Mouse (Mus musculus): ENCODE results near the gene Srgap3. TPM values are rescaled to one million over a fixed set of nuclear protein-coding genes. Genes with fewer than 3 reads are reported as not detected.
"Not testable (repeated sequence)": the region's sequence is repeated elsewhere in the genome, so short reads cannot be mapped to it uniquely, and the experiment has no call there.

The Srgap3 gene
- polyA plus RNA-seq, 1 experiment from 2014 or later: 0.35 TPM

- H3K27ac ChIP-seq (ENCODE audit: low read length): no peak overlapping the region
- no peaks in the 10 kb centered on the region for H3K9me3 ChIP-seq (ENCODE audit: low read length)
- H3K4me1 ChIP-seq (ENCODE audit: insufficient read depth, low read depth, low read length): no peaks in the 10 kb centered on the region
- peak overlapping the region; percentile 42 for H3K4me2 ChIP-seq (replicated peaks; ENCODE audit: low read depth, low read length)
- H3K9ac ChIP-seq (replicated peaks; ENCODE audit: low read depth): no peak overlapping the region
- 2% methylated on average over 17 of the region's 17 CpGs for WGBS
- ATAC-seq (peak; percentile 92), DNase-seq (ENCODE audit: low spot score) (peak; percentile 92)
- no peaks in the 10 kb centered on the region for H3K27me3 ChIP-seq (replicated peaks; ENCODE audit: insufficient read depth, low read length)
- peak overlapping the region; percentile 10; the same call in 1 of the 2 replicates for H3K4me3 ChIP-seq (ENCODE audit: low read depth, low read length)
- H3K36me3 ChIP-seq (ENCODE audit: insufficient read depth, low read length): no peaks in the 10 kb centered on the region
- peak; percentile 52; the same call in 1 of the 2 replicates for TF ChIP-seq EP300 (IDR thresholded peaks at IDR 0.05)
- TF ChIP-seq CTCF (IDR thresholded peaks at IDR 0.05): no peak
Measured at GRCm38 (mm10) chr6:112728760-112729422, 218.2 kb downstream of the Srgap3 start.

- Histone ChIP-seq H3K27ac (ENCODE audit: low read length) (no peak overlapping the region), H3K4me3 (ENCODE audit: low read depth, low read length) (no peak overlapping the region), H3K36me3 (ENCODE audit: insufficient read depth, low read length) (no peaks in the 10 kb centered on the region), H3K4me2 (replicated peaks; ENCODE audit: low read depth, low read length) (no peak overlapping the region), H3K9me3 (ENCODE audit: low read length) (no peaks in the 10 kb centered on the region), H3K27me3 (replicated peaks; ENCODE audit: insufficient read depth, low read length) (no peaks in the 10 kb centered on the region), H3K9ac (replicated peaks; ENCODE audit: low read depth) (no peak overlapping the region), H3K4me1 (ENCODE audit: insufficient read depth, low read depth, low read length) (no peaks in the 10 kb centered on the region)
- WGBS: 82% methylated on average over 4 of the region's 4 CpGs
- no peak for ATAC-seq
- no peak for DNase-seq (ENCODE audit: low spot score)
- TF ChIP-seq EP300 (IDR thresholded peaks at IDR 0.05) (no peak), CTCF (IDR thresholded peaks at IDR 0.05) (no peak)
Measured at GRCm38 (mm10) chr6:112725468-112725867, 221.6 kb downstream of the Srgap3 start.

DNA sequence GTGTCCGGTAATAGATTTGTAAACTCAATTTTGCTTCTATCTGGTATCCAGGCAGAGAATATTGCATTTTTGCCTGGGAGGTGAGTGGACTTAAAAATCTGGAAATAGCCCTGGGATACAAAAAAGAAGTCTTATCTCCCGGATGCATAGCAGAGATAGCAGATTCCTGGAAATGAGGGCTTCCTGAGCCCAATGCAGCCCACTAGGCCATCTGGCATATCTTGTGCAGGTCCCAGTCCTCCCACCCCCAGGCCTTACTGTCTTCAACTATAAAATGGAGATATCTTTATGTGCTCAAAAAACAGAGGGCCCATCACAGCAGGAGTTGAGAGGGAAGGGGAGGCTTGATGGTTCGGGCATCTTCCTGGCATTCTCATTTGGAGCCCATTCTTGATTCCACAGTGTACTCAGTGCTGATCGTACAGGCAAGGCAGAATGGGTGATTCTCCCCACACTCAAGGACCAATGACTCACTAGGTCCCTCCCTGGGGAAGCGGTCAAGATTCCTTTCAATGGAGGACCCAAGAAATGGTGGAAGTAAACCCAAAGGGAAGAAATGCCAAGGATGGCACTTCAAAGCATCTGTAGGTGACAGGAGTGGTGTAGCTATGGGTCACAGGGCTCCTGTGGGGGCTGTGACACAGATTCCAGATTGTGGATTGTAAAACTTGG lies 226.5 kb downstream of the Srgap3 start:
- Histone ChIP-seq H3K4me2 (replicated peaks; ENCODE audit: low read depth, low read length) (no peak overlapping the region), H3K27ac (ENCODE audit: low read length) (no peak overlapping the region)

DNA sequence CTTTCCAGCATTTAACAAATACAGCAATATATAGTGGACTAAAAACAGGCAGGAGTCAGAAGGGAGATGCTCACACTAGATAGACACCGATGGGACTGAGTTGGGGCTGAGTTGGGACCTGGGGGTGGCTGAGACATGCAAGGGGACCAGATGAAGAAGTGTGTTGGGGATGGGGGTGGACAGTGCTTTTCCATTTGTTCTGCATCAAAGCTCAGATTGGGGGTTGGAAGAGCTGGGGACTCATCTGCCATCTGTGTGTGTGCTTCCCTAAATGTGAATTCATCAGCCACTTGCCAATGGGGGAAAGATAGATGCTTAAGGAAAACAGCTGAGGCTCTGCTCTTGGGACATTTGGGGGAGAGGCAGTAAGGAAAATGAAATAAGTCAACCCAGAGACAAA lies 227.1 kb downstream of the Srgap3 start:
- no peak overlapping the region for H3K4me2 ChIP-seq (replicated peaks; ENCODE audit: low read depth, low read length)
- no peak for DNase-seq (ENCODE audit: low spot score)
- no peaks in the 10 kb centered on the region for H3K9me3 ChIP-seq (ENCODE audit: low read length)
- H3K36me3 ChIP-seq (ENCODE audit: insufficient read depth, low read length): no peaks in the 10 kb centered on the region
- H3K4me3 ChIP-seq (ENCODE audit: low read depth, low read length): no peak overlapping the region
- H3K4me1 ChIP-seq (ENCODE audit: insufficient read depth, low read depth, low read length): no peaks in the 10 kb centered on the region
- no peak for ATAC-seq
- H3K9ac ChIP-seq (replicated peaks; ENCODE audit: low read depth): no peak overlapping the region
- TF ChIP-seq EP300 (IDR thresholded peaks at IDR 0.05): no peak
- TF ChIP-seq CTCF (IDR thresholded peaks at IDR 0.05): no peak
- WGBS: 96% methylated on average over 1 of the region's 1 CpGs
- H3K27ac ChIP-seq (ENCODE audit: low read length): no peak overlapping the region
- no peaks in the 10 kb centered on the region for H3K27me3 ChIP-seq (replicated peaks; ENCODE audit: insufficient read depth, low read length)

More for the DNA sequence above, 226.5 kb downstream of the Srgap3 start:
- Histone ChIP-seq H3K36me3 (ENCODE audit: insufficient read depth, low read length) (no peaks in the 10 kb centered on the region), H3K9me3 (ENCODE audit: low read length) (no peaks in the 10 kb centered on the region), H3K4me3 (ENCODE audit: low read depth, low read length) (no peak overlapping the region), H3K4me1 (ENCODE audit: insufficient read depth, low read depth, low read length) (no peaks in the 10 kb centered on the region), H3K27me3 (replicated peaks; ENCODE audit: insufficient read depth, low read length) (no peaks in the 10 kb centered on the region), H3K9ac (replicated peaks; ENCODE audit: low read depth) (no peak overlapping the region)
- DNase-seq (ENCODE audit: low spot score) (no peak), ATAC-seq (no peak)
- WGBS: 82% methylated on average over 5 of the region's 5 CpGs
- TF ChIP-seq EP300 (IDR thresholded peaks at IDR 0.05): no peak
- TF ChIP-seq CTCF (IDR thresholded peaks at IDR 0.05): no peak

- Histone ChIP-seq H3K4me1 (ENCODE audit: insufficient read depth, low read depth, low read length) (no peaks in the 10 kb centered on the region), H3K27me3 (replicated peaks; ENCODE audit: insufficient read depth, low read length) (no peaks in the 10 kb centered on the region), H3K4me2 (replicated peaks; ENCODE audit: low read depth, low read length) (no peak overlapping the region), H3K4me3 (ENCODE audit: low read depth, low read length) (no peak overlapping the region), H3K9ac (replicated peaks; ENCODE audit: low read depth) (no peak overlapping the region), H3K36me3 (ENCODE audit: insufficient read depth, low read length) (no peaks in the 10 kb centered on the region), H3K27ac (ENCODE audit: low read length) (no peak overlapping the region), H3K9me3 (ENCODE audit: low read length) (no peaks in the 10 kb centered on the region)
- ATAC-seq (no peak), DNase-seq (ENCODE audit: low spot score) (no peak)
- WGBS: 33% methylated on average over 5 of the region's 5 CpGs
- TF ChIP-seq CTCF (IDR thresholded peaks at IDR 0.05) (peak; percentile 64), EP300 (IDR thresholded peaks at IDR 0.05) (no peak)
Measured at GRCm38 (mm10) chr6:112717168-112717567, 229.9 kb downstream of the Srgap3 start.

DNA sequence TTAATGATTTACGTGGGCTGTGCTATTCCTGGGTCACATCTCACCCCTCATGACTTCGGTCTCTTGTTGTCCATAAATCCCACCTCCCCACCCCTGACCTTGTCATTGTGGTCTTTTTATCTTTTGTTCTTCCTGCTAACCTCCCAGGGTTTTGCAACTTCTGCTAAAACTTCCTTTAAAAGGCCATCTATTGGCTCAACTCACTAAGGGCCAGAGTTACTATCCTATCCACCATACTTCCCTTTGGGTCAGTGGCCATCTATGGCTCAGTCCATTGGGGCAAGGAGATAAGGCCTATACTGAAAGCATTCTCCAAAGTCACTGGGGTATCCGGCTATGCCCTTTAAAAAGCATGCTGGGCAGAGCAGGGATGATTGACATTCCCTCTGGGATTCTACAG lies 233.1 kb downstream of the Srgap3 start:
- H3K27me3 ChIP-seq (replicated peaks; ENCODE audit: insufficient read depth, low read length): no peaks in the 10 kb centered on the region
- H3K27ac ChIP-seq (ENCODE audit: low read length): no peak overlapping the region
- DNase-seq (ENCODE audit: low spot score) (no peak), ATAC-seq (no peak)
- H3K4me3 ChIP-seq (ENCODE audit: low read depth, low read length): no peak overlapping the region
- 74% methylated on average over 3 of the region's 3 CpGs for WGBS
- H3K9ac ChIP-seq (replicated peaks; ENCODE audit: low read depth): no peak overlapping the region
- H3K4me2 ChIP-seq (replicated peaks; ENCODE audit: low read depth, low read length): no peak overlapping the region
- no peak for TF ChIP-seq EP300 (IDR thresholded peaks at IDR 0.05)
- TF ChIP-seq CTCF (IDR thresholded peaks at IDR 0.05): no peak
- H3K9me3 ChIP-seq (ENCODE audit: low read length): no peaks in the 10 kb centered on the region
- H3K4me1 ChIP-seq (ENCODE audit: insufficient read depth, low read depth, low read length): no peaks in the 10 kb centered on the region
- no peaks in the 10 kb centered on the region for H3K36me3 ChIP-seq (ENCODE audit: insufficient read depth, low read length)

DNA sequence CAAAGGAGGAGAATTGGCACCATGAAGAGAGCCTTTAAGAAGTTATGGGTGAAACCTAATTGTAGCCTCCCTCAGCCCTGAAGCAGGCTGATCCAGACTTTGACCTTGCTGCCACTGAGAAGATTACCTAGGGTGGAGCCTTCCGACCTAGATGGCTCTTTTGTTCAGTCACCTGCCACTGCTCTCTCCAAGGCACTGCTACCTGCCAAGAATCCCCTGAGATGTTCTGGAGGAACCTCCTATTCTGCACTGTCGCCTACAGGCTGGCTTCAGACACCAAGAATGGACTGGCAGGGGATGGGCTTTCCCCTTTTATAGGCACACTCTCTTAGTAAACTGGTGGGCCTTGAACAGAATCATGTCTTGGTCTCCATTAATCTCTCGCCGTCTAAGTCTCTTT lies 244.8 kb downstream of the Srgap3 start:
- not testable (repeated sequence) for H3K4me2 ChIP-seq (replicated peaks; ENCODE audit: low read depth, low read length); ATAC-seq; H3K4me1 ChIP-seq (ENCODE audit: insufficient read depth, low read depth, low read length); H3K36me3 ChIP-seq (ENCODE audit: insufficient read depth, low read length); H3K4me3 ChIP-seq (ENCODE audit: low read depth, low read length); H3K27ac ChIP-seq (ENCODE audit: low read length); H3K27me3 ChIP-seq (replicated peaks; ENCODE audit: insufficient read depth, low read length); H3K9me3 ChIP-seq (ENCODE audit: low read length); DNase-seq (ENCODE audit: low spot score); H3K9ac ChIP-seq (replicated peaks; ENCODE audit: low read depth)
- WGBS: 71% methylated on average over 4 of the region's 4 CpGs

Data from lung, postnatal 0 days (tissue).